Mouse (Mus musculus) c-Kit-negative CD71-positive TER-119-positive erythroid progenitor cells, embryonic 14.5 days (primary cell): ENCODE results near the gene Acy3.
A peak's percentile ranks its signal among the peaks of the same experiment; 100 is the strongest.
"Not testable (repeated sequence)": the region's sequence is repeated elsewhere in the genome, so short reads cannot be mapped to it uniquely, and the experiment has no call there.

Source experiments
- DNase-seq: peaks from one replicate; pipeline ENCODE4 v3.0.0-alpha.2; 2013; ENCODE audit warnings: low read depth, low spot score

The Acy3 gene

GRCm38 (mm10) chr19:3986334-3986733, at the start of gene Acy3:
TSS of gene Acy3 (plus strand) at chr19:3986570.
- DNase-seq: no peak

- DNase-seq: no peak
Observed at GRCm38 (mm10) chr19:3942315-3942714, 44.1 kb upstream of the Acy3 start.

- DNase-seq: peak; percentile 59
Observed at GRCm38 (mm10) chr19:3942986-3943735, 43.2 kb upstream of the Acy3 start.

GRCm38 (mm10) chr19:3945872-3946564, 40.4 kb upstream of the Acy3 start:
- no peak for DNase-seq

- peak; percentile 28 for DNase-seq
Observed at GRCm38 (mm10) chr19:3946715-3947114, 39.7 kb upstream of the Acy3 start.

- no peak for DNase-seq
Observed at GRCm38 (mm10) chr19:3947813-3948212, 38.6 kb upstream of the Acy3 start.

- DNase-seq: no peak
Observed at GRCm38 (mm10) chr19:3948546-3948945, 37.8 kb upstream of the Acy3 start.

- no peak for DNase-seq
Observed at GRCm38 (mm10) chr19:3950331-3950730, 36.0 kb upstream of the Acy3 start.

- no peak for DNase-seq
Observed at GRCm38 (mm10) chr19:3951461-3951860, 34.9 kb upstream of the Acy3 start.

GRCm38 (mm10) chr19:3952099-3952498, 34.3 kb upstream of the Acy3 start:
- no peak for DNase-seq

- DNase-seq: no peak
Observed at GRCm38 (mm10) chr19:3955033-3955432, 31.3 kb upstream of the Acy3 start.

- DNase-seq: no peak
Observed at GRCm38 (mm10) chr19:3955804-3956203, 30.6 kb upstream of the Acy3 start.

- DNase-seq: not testable (repeated sequence)
Observed at GRCm38 (mm10) chr19:3957296-3958036, 28.9 kb upstream of the Acy3 start.

- no peak for DNase-seq
Observed at GRCm38 (mm10) chr19:3958470-3958869, 27.9 kb upstream of the Acy3 start, which contains the start of gene Aldh3b3. TSS of gene Aldh3b3 (plus strand) at chr19:3958645.

GRCm38 (mm10) chr19:3959030-3959429, 27.3 kb upstream of the Acy3 start:
- no peak for DNase-seq

- no peak for DNase-seq
Observed at GRCm38 (mm10) chr19:3960211-3960610, 26.2 kb upstream of the Acy3 start.

GRCm38 (mm10) chr19:3961805-3962204, 24.6 kb upstream of the Acy3 start:
- not testable (repeated sequence) for DNase-seq

- DNase-seq: no peak
Observed at GRCm38 (mm10) chr19:3962469-3962868, 23.9 kb upstream of the Acy3 start.

- no peak for DNase-seq
Observed at GRCm38 (mm10) chr19:3964030-3964429, 22.3 kb upstream of the Acy3 start.

GRCm38 (mm10) chr19:3966330-3967075, 19.9 kb upstream of the Acy3 start:
- no peak for DNase-seq

GRCm38 (mm10) chr19:3967258-3967657, 19.1 kb upstream of the Acy3 start:
- DNase-seq: no peak

GRCm38 (mm10) chr19:3972229-3972628, 14.1 kb upstream of the Acy3 start, which contains the start of gene Aldh3b2:
TSS of gene Aldh3b2 (plus strand) at chr19:3972328.
- peak; percentile 40 for DNase-seq
